12 mouse cellular contexts compared by ENCODE assay signal in the genomic region with DNA sequence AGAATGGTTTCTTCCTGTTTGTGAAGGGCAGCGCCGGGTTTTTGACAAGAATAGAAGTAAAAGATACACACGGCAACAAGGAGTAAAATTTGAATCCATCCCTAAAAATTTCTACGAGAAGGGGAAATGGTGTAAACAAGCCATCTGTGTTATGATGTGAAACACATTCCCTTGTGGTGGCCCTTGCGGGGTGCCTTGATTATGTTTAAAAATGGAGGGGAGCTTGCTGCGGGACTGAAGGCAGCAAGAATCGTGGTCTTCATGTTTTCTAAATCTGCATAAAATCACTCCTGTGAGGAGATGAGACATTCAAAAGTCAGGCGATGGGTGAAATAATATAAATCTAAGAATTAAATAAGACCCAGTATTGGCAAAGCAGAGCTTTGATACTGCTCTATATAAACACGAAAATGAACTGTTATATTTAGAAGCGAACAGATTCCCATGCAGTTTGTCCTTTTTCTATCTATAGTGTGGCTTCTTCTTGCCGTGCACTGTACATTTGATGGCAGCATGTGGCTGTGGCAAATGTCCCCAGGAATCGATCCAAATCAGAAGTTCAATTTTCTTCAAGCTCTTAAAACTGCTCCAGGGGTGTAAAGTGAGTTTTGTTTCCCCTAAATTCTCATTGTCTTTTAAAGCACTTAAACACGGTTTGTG.
"Had no signal": no experiment of that assay in that cellular context is flagged by ENCODE, and none has a peak within 500 bp of the region (broad histone marks: within the 10 kb centered on the region; RNA-seq: fewer than 3 reads in every experiment).

No protein-coding gene starts in this region.

- H3K4me2 ChIP-seq: intestine, embryonic 15.5 days; limb, embryonic 13.5 days; midbrain, embryonic 15.5 days; neural tube, embryonic 13.5 days had no signal

- H3K36me3 ChIP-seq: intestine, embryonic 15.5 days; limb, embryonic 13.5 days; midbrain, embryonic 15.5 days; neural tube, embryonic 13.5 days had no signal

- H3K4me3 ChIP-seq: intestine, embryonic 15.5 days; layer of hippocampus, adult 2 months; limb, embryonic 13.5 days; midbrain, embryonic 15.5 days; neural tube, embryonic 13.5 days had no signal

- H3K27ac ChIP-seq: intestine, embryonic 15.5 days; layer of hippocampus, adult 2 months; limb, embryonic 13.5 days; liver, embryonic 14.5 days; midbrain, embryonic 15.5 days; neural tube, embryonic 13.5 days had no signal

- H3K9me3 ChIP-seq: intestine, embryonic 15.5 days; limb, embryonic 13.5 days; midbrain, embryonic 15.5 days; neural tube, embryonic 13.5 days had no signal

- H3K9ac ChIP-seq: intestine, embryonic 15.5 days; limb, embryonic 13.5 days; liver, embryonic 14.5 days; midbrain, embryonic 15.5 days; neural tube, embryonic 13.5 days had no signal

- H3K4me1 ChIP-seq: intestine, embryonic 15.5 days; limb, embryonic 13.5 days; midbrain, embryonic 15.5 days; neural tube, embryonic 13.5 days had no signal

- ATAC-seq: intestine, embryonic 15.5 days; midbrain, embryonic 15.5 days had no signal

- H3K27me3 ChIP-seq: intestine, embryonic 15.5 days; limb, embryonic 13.5 days; midbrain, embryonic 15.5 days; neural tube, embryonic 13.5 days had no signal

- DNase-seq: kidney, adult 18-20 months; kidney, postnatal 10 days; kidney, postnatal 4 days; lung, adult 2 months; retina, postnatal 1 day; thymus, postnatal 4 days had no signal
